Mouse (Mus musculus) spleen, adult 18-20 months (tissue): ENCODE results near the gene Kat6b.
A peak's percentile ranks its signal among the peaks of the same experiment; 100 is the strongest.
"Not testable (repeated sequence)": the region's sequence is repeated elsewhere in the genome, so short reads cannot be mapped to it uniquely, and the experiment has no call there.

Experiments used
- DNase-seq, 2 experiments: peaks; one replicate each; pipeline ENCODE4 v3.0.0; 2022; ENCODE audit warnings: mixed read lengths in 2 of 2

Kat6b gene

DNA sequence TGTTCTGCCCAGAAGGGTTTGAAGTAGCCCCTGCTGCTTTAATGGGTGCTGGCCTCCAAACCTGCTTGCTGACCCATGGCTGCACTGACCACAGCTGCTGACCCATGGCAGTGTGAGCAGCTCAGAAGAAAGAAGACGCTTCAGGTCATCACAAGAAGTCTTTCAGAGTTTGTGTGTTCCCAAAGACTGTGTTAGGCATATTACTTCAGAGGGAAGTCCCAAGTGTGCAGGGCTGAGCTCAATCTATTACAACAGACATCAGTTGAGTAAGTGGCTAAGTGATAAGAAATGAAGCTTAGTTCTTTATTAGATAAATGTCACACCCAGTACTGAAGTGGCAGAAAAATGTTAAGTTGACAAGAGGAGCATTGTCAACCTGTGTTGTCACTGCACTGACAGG, 119.4 kb downstream of the Kat6b start:
- DNase-seq = no peak

DNA sequence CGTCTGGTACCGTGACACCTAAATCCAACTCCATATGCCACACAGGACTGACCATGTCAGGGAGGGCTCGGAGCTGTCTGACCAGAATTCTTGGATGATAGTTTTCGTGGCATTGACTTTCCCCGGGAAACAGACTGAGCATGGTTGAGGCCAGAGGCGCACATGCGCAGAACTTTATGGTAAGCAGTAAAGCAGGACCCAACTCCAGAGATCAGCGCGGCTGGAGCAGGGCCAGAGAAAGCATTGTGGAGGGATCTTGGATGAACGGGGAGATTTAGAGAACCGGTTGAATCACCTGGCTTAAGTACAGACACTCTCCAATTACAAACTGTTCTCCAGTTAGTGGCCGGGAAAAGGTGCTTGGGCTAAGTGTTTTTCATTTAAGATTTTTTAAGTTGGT, 120.9 kb downstream of the Kat6b start:
- DNase-seq = no peak

GRCm38 (mm10) chr14:21602937-21603336, 121.7 kb downstream of the Kat6b start:
- DNase-seq = no peak

- DNase-seq = no peak
Measured at GRCm38 (mm10) chr14:21607686-21608085, 126.5 kb downstream of the Kat6b start.

DNA sequence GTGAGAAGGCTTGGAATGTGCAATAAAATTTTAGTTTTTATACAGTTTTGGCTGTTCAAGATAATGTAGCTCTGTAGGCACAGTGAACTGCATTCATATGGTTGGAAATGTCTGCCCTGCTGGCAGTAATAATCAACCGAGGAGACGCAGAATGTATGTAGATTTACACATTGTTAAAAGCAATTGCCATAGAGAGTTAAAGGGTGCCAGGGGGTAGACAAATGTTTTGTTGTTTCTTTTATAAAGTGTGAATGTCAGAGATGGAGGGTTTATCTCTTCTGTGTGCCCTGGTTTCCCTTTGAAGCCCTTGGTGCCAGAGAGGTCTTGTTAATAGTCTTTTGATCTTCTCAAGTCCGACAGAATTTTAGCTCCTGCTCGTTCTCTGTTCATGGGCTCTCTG, 127.7 kb downstream of the Kat6b start:
- no peak for DNase-seq

- DNase-seq = no peak
Measured at GRCm38 (mm10) chr14:21610224-21610623, 129.0 kb downstream of the Kat6b start.

GRCm38 (mm10) chr14:21613031-21613430, 131.8 kb downstream of the Kat6b start:
- DNase-seq = no peak

GRCm38 (mm10) chr14:21614103-21614502, 132.9 kb downstream of the Kat6b start:
- DNase-seq = no peak

DNA sequence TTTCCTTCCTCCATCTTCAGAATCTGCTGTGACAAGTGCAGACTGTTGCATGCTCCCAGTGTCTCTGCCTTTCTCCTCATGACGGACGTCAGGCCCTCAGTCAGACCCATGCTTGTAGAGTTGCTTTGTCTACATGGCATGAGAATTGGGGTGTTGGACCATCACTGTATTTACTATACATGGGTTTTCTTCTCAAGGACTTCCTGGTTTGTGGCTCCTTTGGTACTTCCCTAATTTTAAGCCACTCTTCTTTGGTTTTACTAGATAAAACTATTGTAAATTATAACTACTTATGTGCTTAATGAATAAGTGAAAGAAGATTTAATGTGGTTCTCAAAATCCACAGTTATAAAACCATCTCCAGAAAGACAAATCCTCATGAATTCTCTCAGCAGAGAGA, 134.6 kb downstream of the Kat6b start:
- DNase-seq = no peak

- no peak for DNase-seq
Measured at GRCm38 (mm10) chr14:21617221-21617980, 136.2 kb downstream of the Kat6b start.

DNA sequence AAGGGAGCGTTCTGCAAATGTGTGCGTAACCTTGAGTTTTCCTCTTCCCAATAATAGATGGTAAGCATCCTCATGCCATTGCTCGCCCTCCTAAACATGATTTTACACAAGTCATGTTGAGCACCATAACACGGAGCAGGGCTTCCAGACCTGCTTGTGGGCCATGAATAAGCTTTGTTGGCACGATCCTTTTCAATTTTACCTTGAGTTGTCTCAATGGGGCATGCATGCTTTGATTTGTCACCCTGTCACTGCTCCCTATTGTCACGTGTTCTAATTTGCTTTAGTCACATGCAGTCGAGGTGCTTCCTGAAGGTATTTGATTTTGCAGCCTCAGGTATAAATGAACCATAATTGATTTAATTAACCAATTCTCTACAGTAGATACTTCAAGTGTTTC, 138.7 kb downstream of the Kat6b start:
- no peak for DNase-seq

- DNase-seq = no peak
Measured at GRCm38 (mm10) chr14:21625946-21626345, 144.7 kb downstream of the Kat6b start.

DNA sequence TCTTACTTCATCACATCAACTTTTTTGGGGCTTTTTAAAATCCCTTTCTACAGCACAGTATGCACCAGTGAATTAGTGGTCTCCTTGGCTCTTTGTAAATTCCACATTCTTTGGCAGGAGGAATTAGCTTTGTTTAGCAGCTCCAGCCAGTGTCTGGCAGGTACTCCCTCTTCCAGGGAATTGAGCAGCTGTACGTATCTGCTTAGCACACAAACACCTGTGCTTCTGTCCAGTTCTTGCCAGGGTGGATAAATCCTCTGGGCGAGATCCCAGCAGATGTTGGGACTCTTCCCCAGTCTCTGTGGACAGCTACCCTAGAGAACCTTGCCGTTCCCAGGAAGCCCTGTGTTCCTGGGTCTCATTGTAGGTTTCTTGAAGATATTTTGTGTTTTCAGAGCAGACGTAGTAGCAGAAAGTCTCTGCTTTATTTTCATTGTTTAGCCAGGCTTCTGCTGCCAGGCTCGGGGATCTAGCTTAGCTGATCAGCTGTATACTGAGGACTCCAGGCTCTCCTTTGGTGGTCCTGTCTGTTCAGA, 150.5 kb downstream of the Kat6b start:
- DNase-seq = no peak

DNA sequence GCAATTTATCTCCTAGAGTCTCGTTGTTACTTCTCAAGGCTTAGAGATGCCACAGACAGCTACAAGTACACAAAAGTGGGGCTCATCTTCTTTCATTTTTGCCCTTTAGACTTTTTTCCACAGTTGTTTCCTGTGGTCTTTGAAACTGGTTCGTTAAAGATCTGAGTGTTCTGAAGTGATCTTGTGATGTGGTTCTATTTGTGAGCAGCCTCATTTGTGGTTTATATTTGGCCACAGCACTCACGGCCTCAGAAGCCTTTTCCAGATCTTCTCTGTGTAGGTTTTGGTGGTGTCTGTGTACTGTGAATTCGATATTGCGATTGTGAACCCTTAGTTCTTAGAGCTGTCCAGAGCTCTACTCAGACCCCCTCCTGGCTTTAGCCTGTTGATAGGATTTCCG, 155.3 kb downstream of the Kat6b start:
- DNase-seq = no peak

DNA sequence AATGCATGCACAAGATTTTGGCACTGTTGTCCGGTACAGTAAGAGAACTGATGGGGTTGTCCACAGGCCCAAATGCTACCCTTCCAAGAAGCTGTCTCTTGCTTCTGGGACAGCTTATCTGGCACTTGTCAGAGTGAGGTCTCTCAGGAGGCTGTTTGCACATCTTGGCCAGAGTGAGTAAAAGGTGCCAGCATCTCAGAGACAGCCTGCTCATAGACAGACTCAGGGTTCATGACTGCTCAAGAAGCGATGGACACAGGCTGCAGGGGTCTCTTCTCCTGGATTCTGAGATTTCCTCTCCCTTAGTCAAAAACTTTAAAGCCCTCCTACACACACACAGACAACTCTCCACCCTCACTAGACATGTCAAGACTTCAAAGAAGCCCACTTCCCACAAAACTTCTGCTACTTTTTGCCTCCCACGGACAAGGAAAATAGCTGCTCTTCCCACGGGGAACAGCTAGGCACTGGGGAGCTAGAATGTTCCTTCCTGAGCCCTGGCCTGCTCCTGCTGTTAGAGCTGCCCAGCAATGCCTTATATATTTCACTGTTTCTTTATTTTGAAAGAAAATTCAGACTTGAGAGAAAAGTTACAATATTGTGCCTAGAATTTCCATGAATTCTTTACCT, 159.7 kb downstream of the Kat6b start:
- no peak for DNase-seq

- DNase-seq = no peak
Measured at GRCm38 (mm10) chr14:21653813-21654212, 172.6 kb downstream of the Kat6b start.

DNA sequence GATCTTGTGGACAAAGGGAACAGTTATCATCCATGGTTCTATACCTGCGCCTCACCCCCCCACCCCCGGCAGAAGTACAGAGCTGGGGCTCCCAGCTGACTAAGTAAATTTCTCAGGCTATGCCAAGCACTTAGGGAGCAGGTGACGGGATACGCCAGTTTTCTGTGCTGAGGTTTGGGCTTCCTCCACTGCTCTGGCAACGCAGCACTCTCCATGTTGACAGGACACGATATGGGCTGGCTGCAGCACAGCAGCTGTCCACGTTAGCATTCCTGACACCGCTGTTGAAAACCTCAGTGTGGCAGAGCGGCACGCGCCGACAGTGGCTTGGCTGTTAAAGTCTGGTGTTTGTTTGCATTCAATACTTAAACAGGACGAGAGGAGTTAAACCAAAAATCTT, 177.9 kb downstream of the Kat6b start:
- no peak for DNase-seq

DNA sequence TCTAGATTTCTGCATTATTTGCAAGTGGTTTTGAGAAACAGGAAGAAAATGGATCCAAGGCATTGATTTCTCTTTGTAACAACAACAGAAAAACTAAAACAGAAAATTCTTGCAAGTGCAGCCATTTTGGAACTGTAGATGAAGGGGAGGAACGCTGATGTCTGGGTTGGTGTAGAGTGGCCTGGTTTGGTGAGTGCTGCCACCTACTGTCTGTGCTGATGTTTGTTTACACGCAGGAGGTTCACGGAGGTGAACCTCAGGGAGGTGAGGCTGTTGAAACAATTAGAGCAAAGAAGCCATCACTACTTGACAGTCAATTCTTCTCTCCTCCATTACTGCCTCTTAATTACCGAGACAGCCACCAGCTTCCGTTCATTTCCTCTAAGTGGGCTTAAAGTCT, 178.4 kb downstream of the Kat6b start:
- peak in 1 of 2 experiments; percentile 53 for DNase-seq

DNA sequence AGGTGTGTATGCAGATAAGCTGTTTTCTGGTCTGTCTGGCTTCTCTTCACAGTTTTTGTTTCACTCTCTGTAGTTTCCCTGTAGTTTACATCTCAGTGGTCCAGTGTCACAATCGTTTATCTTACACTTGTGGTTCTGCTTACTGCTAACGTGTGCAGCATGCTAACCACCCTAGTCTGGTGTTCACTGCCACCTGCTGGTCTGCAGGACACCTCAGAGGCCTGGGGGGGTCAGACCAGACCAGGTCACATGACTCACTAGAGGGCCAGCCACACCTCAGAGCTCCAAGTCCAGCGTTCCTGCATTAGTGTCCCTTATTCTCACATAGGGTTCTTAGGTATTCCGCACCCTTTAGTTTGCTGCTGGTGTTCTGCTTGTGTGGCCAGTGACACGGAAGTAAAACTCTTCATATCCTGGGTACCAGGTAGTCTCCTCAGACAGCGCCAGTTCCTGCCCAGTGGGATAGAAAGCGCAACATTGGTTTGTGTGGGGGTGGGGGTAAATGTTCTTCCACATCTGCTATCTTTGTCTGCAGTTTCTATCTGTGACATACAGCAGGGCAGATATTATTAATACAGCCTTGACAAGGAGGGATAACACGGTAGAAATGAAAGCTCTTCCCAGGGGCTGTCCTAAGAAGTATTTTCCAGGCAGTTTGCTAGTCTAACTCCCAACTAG, 181.4 kb downstream of the Kat6b start:
- no peak for DNase-seq

- DNase-seq = no peak
Measured at GRCm38 (mm10) chr14:21669218-21669617, 188.0 kb downstream of the Kat6b start.

- DNase-seq = no peak
Measured at GRCm38 (mm10) chr14:21669633-21670421, 188.6 kb downstream of the Kat6b start.

- not testable (repeated sequence) for DNase-seq
Measured at GRCm38 (mm10) chr14:21670422-21671006, 189.3 kb downstream of the Kat6b start.

GRCm38 (mm10) chr14:21673100-21673499, 191.9 kb downstream of the Kat6b start:
- no peak for DNase-seq
